Mouse (Mus musculus) small intestine, adult 2 months (tissue): ENCODE results near the gene Tars.

Source experiments
- CTCF ChIP-seq: fragments of 200-500 bp; IDR thresholded peaks from 2 replicates; pipeline ENCODE4 v1.5.1; 2012; ENCODE audit warnings: low read depth, mild to moderate bottlenecking, control low read depth, inconsistent platforms, low read length, moderate library complexity, mixed read lengths; ENCODE audit not compliant: insufficient replicate concordance, insufficient read length; ENCODE audit errors: extremely low read depth
- POLR2A ChIP-seq: fragments of 200-500 bp; IDR thresholded peaks from 2 replicates; pipeline ENCODE4 v1.6.1; 2012; ENCODE audit warnings: low read depth, mild to moderate bottlenecking, control low read depth, inconsistent platforms, low read length, moderate library complexity

DNA sequence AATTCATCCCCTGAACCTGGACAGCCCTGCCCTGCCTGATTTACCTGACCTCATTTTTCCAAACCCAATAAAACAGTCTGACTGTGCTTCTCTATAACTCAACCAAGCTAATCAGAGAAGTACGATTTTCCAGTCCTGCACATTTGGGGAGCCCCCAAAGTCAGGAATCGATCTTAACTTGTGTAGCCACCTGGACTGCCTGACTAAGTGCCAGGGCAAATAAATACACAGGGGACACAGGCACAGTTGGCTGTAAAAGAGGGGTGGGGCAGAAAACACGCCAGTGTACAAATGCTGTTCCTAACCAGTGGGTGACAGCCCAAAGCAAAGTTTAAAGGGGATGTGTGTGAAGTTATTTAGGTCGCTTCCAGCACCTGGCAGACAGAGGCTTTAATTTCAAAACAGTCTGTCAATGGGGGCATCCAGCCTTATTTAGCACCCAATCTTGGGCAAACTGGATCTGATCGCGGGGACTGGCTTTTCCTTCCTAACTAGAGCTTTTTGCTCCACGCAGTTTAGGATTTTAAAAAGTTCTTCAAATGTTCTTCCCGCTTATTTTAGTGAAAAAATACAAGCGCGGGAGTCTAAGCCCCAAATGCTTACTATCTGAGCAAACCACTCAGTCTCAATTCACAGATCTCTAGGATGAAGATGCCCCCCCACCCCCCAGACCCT is 652 bp downstream of the Tars start:
- TF ChIP-seq POLR2A = no peak
- no peak for TF ChIP-seq CTCF
